Mouse (Mus musculus): ENCODE data around the gene Bbx. TPM values are rescaled to one million over a fixed set of nuclear protein-coding genes. Genes with fewer than 3 reads are reported as not detected.

Gene Bbx
- polyA plus RNA-seq (2015; fragmentation: Nextera tagmentation; extraction: Ambion mirVana), result 24.7 and 29.9 TPM in 2 replicates

DNA sequence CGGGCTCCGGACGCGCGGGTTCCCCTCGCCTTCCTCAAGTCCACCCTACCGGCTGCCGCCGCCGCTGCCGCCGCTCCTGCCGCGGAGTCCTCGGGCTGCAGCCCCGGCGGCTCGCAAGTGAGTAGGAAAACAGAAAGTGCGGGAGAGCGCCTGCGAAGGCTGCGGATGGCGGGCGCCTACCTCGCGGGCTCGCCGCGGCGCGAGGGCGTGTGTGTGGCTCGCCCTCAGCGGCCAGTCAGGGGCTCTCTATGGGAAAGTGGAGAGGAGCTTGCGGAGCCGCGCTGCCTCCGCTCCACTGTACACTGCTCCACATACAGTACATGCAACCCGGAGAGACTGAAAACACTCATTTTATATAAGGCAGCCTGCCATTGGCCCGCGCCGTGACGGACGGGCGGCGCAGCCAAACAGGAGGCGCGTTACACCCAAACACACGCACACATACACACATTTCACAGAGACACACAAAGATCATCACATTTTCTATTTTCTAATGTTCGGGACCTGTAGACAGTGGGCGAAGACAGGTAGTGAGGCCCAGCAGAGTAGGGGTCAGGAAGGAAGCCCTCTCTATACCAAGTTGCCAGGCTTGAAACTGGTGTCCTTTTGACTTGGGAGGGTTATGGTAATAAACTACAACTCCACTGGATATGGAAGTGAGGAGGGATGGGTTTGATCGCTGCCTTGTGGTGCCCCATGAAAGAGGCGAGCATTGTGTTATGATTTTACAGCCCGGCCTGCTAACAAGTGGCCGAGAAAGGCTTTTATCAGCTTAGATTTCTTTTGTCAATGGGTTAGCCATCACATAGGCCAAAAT is at the start of gene Bbx:
Bbx (minus strand) TSS at position 329 of the 817 bp plus-strand sequence.
- Histone ChIP-seq H3K27me3 (no peaks in the 10 kb centered on the region), H3K9me3 (no peaks in the 10 kb centered on the region), H3K36me3 (no peaks in the 10 kb centered on the region), H3K4me2 (peak within 1 kb of the TSS; percentile 99), H3K27ac (peak within 1 kb of the TSS; percentile 92), H3K9ac (peak within 1 kb of the TSS; percentile 91), H3K4me1 (replicated peaks) (peaks cover 7% of the 10 kb centered on the region), H3K4me3 (peak within 1 kb of the TSS; percentile 91)
- under 1% methylated on average over 55 of the region's 55 CpGs for WGBS
- peak; percentile 98 for ATAC-seq (ENCODE audit: low FRiP score)

DNA sequence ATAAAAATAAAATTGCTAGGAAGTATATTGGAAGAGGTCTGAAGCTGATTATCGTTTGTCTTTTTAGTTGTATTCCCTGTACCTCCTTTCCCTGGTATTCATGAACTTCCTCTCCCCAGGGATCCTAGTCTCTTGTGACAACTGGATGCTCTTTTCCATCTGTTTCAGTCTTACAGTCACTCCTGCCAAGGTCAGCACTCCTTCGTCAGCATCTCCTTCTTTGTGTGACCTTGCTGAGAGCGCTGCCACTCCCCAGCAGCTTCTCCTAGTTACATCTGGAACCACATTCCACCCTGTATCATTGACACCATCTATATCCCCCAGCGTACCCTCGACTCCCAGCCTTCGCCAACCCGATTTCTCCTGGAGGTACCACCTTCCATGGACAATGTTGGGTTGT is 49.7 kb upstream of the Bbx start:
- ATAC-seq (ENCODE audit: low FRiP score), result no peak
- Histone ChIP-seq H3K27ac (no peak overlapping the region), H3K4me2 (0 out of 2 replicates have a peak overlapping the region, but pooled peaks have one; percentile 1), H3K9ac (no peak overlapping the region), H3K4me3 (no peak overlapping the region), H3K9me3 (no peaks in the 10 kb centered on the region), H3K36me3 (no peaks in the 10 kb centered on the region), H3K27me3 (no peaks in the 10 kb centered on the region), H3K4me1 (replicated peaks) (no peaks in the 10 kb centered on the region)
- 72% methylated on average over 7 of the region's 7 CpGs for WGBS

DNA sequence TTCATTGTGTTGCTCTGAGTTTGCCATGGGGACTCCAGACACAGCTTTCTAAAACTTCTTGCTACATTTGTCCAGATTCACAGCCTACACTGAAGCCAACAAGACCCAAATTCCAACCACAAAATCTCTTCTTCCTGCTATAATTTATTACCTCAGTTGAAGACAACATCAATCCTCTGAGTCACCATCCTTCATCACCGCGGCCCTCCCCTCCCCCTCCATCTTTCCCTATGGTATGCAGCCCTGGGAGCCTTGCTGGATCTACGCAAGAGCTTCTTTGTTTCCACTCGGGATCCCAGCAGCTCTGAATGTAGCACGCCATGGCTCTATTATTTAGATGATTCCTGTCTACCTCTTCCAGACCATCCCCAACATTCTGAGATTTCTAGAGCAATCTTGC is 49.2 kb upstream of the Bbx start:
- no peaks in the 10 kb centered on the region for H3K4me1 ChIP-seq (replicated peaks)
- no peak overlapping the region for H3K27ac ChIP-seq
- no peaks in the 10 kb centered on the region for H3K27me3 ChIP-seq
- H3K9ac ChIP-seq, result no peak overlapping the region
- 49% methylated on average over 5 of the region's 5 CpGs for WGBS
- H3K36me3 ChIP-seq, result no peaks in the 10 kb centered on the region
- H3K9me3 ChIP-seq, result no peaks in the 10 kb centered on the region
- no peak overlapping the region for H3K4me2 ChIP-seq
- H3K4me3 ChIP-seq, result no peak overlapping the region
- no peak for ATAC-seq (ENCODE audit: low FRiP score)

DNA sequence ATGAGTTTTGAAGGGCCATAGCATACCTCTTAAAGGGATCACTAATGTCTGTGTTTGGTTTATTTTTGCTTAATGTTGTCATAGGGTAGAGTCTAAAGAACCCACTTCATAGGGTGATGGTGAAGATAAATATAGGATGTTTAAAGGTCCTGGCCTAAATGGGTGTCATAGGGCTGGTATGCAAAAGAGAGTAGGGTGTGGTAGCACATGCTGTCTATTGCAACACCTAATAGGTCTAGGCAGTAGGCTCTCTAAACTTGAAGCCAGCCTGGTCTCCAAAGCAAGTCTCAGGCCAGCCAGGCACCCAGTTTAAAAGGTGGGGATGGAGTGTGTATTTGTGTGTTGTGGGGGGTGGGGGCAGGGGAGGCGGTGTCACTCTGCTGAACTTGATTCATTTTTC is 46.5 kb upstream of the Bbx start:
- H3K9me3 ChIP-seq, result no peaks in the 10 kb centered on the region
- no peaks in the 10 kb centered on the region for H3K36me3 ChIP-seq
- H3K4me2 ChIP-seq, result no peak overlapping the region
- no peaks in the 10 kb centered on the region for H3K4me1 ChIP-seq (replicated peaks)
- no peak overlapping the region for H3K9ac ChIP-seq
- H3K27ac ChIP-seq, result no peak overlapping the region
- H3K27me3 ChIP-seq, result no peaks in the 10 kb centered on the region
- H3K4me3 ChIP-seq, result no peak overlapping the region
- ATAC-seq (ENCODE audit: low FRiP score), result no peak
- 100% methylated on average over 1 of the region's 1 CpGs for WGBS

DNA sequence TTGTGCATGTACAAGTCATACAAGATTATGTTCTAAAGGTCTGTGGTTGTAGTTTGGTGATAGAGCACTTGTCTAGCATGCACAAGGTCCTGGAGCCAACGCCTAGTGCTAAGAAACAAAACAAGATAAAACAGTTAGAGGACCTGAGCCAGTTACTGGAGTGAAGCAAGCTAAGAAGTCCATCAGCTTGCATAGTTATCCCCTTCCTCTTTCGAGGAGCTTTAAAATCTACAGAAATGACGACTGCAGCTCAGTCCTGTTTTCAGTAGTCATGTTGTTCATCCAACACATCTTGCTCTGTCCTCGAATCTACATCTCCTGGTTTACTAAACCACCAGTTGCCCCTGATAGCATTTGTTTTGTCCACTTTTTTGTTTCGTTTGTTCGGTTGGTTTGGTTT is 45.4 kb upstream of the Bbx start:
- WGBS, result 92% methylated on average over 6 of the region's 6 CpGs
- no peaks in the 10 kb centered on the region for H3K4me1 ChIP-seq (replicated peaks)

DNA sequence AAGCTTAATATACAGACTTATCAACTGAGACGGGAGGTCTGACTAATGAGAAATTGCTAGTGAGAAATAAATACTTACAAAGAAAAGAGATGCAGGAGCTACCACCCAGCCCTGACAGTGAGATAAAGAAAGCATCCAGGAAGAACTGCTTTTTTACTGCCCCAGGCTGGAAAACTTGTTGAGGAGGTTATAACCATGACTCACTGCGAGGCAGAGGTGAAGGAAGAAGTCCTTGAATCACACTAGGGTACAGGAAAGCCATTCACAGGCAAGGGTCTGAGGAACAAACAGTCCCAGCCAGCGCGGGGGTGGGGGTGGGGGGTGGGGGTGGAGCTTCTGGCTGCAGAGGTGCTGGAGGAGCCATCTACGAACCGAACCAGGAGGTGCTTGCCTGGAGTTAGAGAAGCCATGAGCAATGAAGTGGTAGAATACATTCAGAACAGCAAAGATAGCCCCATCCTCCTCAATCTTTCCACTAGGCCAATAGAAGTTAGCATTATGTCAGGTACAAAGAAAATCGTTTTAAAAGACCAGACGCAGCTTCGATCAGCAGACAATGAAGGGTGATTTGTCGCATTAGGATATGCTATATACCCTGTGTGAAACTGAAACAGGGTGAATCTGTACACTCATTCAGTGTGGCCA is 30.2 kb upstream of the Bbx start:
- Histone ChIP-seq H3K4me3 (no peak overlapping the region), H3K9ac (no peak overlapping the region), H3K4me2 (peak overlapping the region; percentile 25; the same call in 1 of the 2 replicates), H3K36me3 (no peaks in the 10 kb centered on the region), H3K4me1 (replicated peaks) (no peaks in the 10 kb centered on the region; the same call in 1 of the 2 replicates), H3K27me3 (no peaks in the 10 kb centered on the region), H3K9me3 (no peaks in the 10 kb centered on the region), H3K27ac (no peak overlapping the region)
- WGBS, result 28% methylated on average over 10 of the region's 10 CpGs
- no peak for ATAC-seq (ENCODE audit: low FRiP score)

More for the DNA sequence above, 45.4 kb upstream of the Bbx start:
- Histone ChIP-seq H3K4me3 (no peak overlapping the region), H3K27ac (no peak overlapping the region), H3K36me3 (no peaks in the 10 kb centered on the region), H3K9ac (no peak overlapping the region), H3K9me3 (no peaks in the 10 kb centered on the region), H3K4me2 (no peak overlapping the region), H3K27me3 (no peaks in the 10 kb centered on the region)
- no peak for ATAC-seq (ENCODE audit: low FRiP score)

DNA sequence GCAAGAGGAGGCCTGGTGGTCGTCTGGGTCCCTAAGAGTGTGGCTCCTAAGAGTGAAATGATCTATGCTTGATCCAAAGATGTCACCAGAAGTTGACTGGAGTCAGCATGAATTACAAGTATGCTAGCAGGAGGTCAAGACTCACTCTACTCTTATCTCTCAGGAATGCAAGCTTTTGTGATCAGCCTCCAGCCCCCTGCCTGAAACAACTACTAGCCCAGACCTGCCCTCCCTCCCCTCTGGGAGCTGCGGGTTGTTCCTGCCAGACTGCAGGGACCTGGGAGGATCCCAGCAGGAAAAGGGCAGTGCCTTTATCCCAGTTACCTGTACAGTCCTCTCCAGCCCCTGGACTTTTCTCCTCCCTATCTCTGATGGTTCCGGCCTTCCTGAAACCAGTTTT is 27.0 kb upstream of the Bbx start:
- no peak overlapping the region for H3K9ac ChIP-seq
- ATAC-seq (ENCODE audit: low FRiP score), result no peak

DNA sequence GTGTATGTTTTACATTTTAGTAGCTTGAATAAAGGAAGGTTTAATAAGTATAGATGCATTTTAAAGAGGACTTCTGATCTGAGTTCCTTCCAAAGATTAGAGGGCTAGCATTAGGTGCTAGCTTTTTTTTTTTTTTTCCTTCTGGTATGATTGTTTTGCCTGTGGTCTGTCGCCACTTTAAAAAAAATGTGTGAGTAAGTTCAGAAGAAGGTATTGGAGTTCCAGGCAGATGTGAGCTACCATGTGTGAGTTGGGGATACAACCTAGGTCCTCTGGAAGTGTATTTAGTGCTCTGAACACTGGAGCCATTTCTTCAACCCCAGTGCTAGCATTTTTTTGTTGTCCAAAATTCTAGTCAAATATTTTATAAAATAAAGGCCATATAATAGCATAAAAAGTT is 23.9 kb upstream of the Bbx start:
- no peak overlapping the region for H3K9ac ChIP-seq
- no peaks in the 10 kb centered on the region for H3K4me1 ChIP-seq (replicated peaks)
- H3K4me3 ChIP-seq, result no peak overlapping the region
- no peaks in the 10 kb centered on the region for H3K27me3 ChIP-seq
- H3K9me3 ChIP-seq, result no peaks in the 10 kb centered on the region
- no peak for ATAC-seq (ENCODE audit: low FRiP score)
- no peak overlapping the region for H3K4me2 ChIP-seq
- H3K27ac ChIP-seq, result no peak overlapping the region
- H3K36me3 ChIP-seq, result no peaks in the 10 kb centered on the region
- 75% methylated on average over 1 of the region's 1 CpGs for WGBS

More for the DNA sequence above, 27.0 kb upstream of the Bbx start:
- WGBS, result 37% methylated on average over 3 of the region's 3 CpGs
- H3K27me3 ChIP-seq, result no peaks in the 10 kb centered on the region
- no peak overlapping the region for H3K27ac ChIP-seq
- H3K4me1 ChIP-seq (replicated peaks), result no peaks in the 10 kb centered on the region; the same call in 1 of the 2 replicates
- H3K4me2 ChIP-seq, result no peak overlapping the region
- H3K4me3 ChIP-seq, result no peak overlapping the region
- H3K36me3 ChIP-seq, result no peaks in the 10 kb centered on the region
- no peaks in the 10 kb centered on the region for H3K9me3 ChIP-seq

DNA sequence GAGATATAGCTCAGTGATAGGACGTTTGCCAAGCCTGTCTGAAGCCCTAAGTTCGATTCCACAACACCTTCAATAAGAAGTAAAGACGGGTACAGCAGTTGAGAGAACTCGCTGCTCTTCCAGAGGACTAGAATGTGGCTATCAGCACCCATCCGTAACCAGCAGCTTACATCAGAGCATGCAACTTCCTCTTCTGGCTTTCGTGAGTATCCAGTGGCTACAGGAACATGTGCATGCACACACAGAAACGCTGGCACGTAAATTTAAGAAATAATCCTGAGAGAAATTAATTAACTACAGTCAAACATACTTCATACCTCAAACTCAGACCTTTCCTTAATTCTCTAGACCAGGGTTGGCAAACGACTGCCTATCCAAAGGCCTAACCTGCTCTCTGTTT is 16.9 kb upstream of the Bbx start:
- 85% methylated on average over 9 of the region's 9 CpGs for WGBS
- ATAC-seq (ENCODE audit: low FRiP score), result no peak

DNA sequence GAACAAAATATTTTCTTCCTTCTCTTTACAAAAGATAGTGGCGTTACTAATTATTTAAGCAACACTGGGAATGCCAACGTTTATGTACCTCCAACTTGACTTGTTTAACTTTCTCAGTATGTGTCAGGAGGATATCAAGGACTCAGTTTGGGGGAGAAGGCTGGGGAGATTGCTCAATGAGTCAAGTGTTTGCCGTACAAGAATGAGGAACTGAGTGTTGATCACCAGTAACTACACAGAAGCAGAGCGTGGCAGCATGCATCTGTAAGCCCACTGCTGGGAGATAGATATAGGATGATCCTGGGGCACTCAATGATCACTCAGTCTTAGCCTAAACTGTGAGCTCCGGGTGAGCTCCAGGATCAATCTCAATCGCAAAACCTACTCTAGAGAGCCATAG is 12.8 kb upstream of the Bbx start:
- H3K27ac ChIP-seq, result no peak overlapping the region
- no peak for ATAC-seq (ENCODE audit: low FRiP score)
- no peak overlapping the region for H3K9ac ChIP-seq
- H3K36me3 ChIP-seq, result no peaks in the 10 kb centered on the region
- H3K27me3 ChIP-seq, result no peaks in the 10 kb centered on the region
- H3K9me3 ChIP-seq, result no peaks in the 10 kb centered on the region
- no peak overlapping the region for H3K4me3 ChIP-seq
- no peaks in the 10 kb centered on the region for H3K4me1 ChIP-seq (replicated peaks)
- no peak overlapping the region for H3K4me2 ChIP-seq
- WGBS, result 92% methylated on average over 6 of the region's 6 CpGs

More for the DNA sequence above, 16.9 kb upstream of the Bbx start:
- H3K27me3 ChIP-seq, result no peaks in the 10 kb centered on the region
- no peak overlapping the region for H3K27ac ChIP-seq
- H3K4me2 ChIP-seq, result no peak overlapping the region
- no peak overlapping the region for H3K9ac ChIP-seq
- no peaks in the 10 kb centered on the region for H3K9me3 ChIP-seq
- H3K36me3 ChIP-seq, result no peaks in the 10 kb centered on the region
- no peaks in the 10 kb centered on the region for H3K4me1 ChIP-seq (replicated peaks)
- H3K4me3 ChIP-seq, result no peak overlapping the region

DNA sequence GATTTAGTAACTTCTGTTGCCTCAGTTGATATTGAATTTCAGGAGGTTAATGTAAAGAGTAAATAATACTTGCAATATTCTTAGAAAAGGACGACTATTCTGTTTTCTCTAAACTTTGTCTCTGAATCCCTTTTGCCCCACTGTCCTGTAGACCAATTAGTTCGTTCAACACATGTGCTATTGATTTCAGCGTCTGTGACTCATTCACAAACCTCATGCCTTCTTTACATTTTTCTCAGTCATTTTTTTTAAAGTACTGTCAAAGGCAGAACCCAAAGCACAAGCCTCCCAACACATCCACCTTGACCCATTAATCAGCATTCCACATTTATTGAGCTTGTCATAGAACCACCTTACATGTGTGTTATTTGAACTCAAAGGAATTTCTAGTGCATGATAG is 6.6 kb upstream of the Bbx start:
- no peak overlapping the region for H3K9ac ChIP-seq
- no peaks in the 10 kb centered on the region for H3K36me3 ChIP-seq
- no peaks in the 10 kb centered on the region for H3K4me1 ChIP-seq (replicated peaks)
- H3K27me3 ChIP-seq, result no peaks in the 10 kb centered on the region
- no peak overlapping the region for H3K27ac ChIP-seq
- no peaks in the 10 kb centered on the region for H3K9me3 ChIP-seq
- H3K4me3 ChIP-seq, result no peak overlapping the region
- WGBS, result 87% methylated on average over 3 of the region's 3 CpGs
- no peak overlapping the region for H3K4me2 ChIP-seq
- ATAC-seq (ENCODE audit: low FRiP score), result no peak

DNA sequence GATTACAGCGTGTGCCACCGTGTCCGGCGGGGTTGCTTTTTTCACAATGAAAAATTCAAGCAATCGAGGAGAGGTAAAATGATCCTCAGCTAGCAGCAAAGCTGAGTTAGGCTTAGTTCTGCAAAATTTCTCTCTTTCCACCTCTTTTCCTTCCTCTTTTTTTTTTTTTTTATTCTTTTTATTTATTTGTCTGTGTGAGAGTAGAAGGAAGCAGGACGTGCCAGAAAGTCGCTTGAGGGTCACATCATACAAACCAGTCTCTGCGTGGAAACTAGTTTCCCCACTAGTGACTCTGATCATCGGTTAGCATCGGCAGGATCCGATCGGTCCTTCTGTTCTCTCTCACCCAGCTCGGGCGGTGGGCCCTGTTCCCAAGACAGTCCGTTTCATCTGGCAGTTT is 5.6 kb upstream of the Bbx start:
- WGBS, result 87% methylated on average over 15 of the region's 15 CpGs
- no peak for ATAC-seq (ENCODE audit: low FRiP score)
- Histone ChIP-seq H3K9me3 (no peaks in the 10 kb centered on the region), H3K27me3 (no peaks in the 10 kb centered on the region), H3K27ac (no peak overlapping the region), H3K36me3 (no peaks in the 10 kb centered on the region), H3K4me1 (replicated peaks) (no peaks in the 10 kb centered on the region), H3K4me3 (no peak overlapping the region), H3K9ac (no peak overlapping the region), H3K4me2 (no peak overlapping the region)

DNA sequence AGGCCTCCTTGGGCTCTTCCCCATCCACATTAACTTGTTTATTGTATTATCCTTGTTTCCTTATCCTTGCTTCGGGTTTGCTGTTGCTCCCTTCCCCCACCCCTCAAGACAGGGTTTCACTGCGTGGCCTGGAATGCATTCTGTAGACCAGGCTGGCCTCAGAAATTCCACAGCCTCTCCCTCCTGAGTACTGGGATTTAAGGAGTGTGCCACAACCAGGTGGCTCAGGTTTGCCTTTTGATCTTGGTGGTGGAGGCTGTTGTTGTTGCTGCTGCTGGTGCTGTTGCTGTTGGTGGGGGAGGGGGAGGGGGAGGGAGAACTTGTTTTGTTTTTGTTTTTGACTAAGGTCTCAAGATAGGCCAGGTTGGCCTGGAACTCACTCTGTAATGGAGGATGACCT is 5.1 kb upstream of the Bbx start:
- no peak for ATAC-seq (ENCODE audit: low FRiP score)
- no peaks in the 10 kb centered on the region for H3K27me3 ChIP-seq
- WGBS, result 47% methylated on average over 2 of the region's 2 CpGs

More for the DNA sequence above, 5.1 kb upstream of the Bbx start:
- Histone ChIP-seq H3K9me3 (no peaks in the 10 kb centered on the region), H3K4me3 (no peak overlapping the region), H3K9ac (no peak overlapping the region), H3K4me1 (replicated peaks) (no peaks in the 10 kb centered on the region), H3K27ac (no peak overlapping the region), H3K4me2 (no peak overlapping the region), H3K36me3 (no peaks in the 10 kb centered on the region)

All from hindbrain, embryonic 13.5 days (tissue).